Mouse (Mus musculus) bone marrow macrophage, adult 2 months (primary cell): ENCODE measurements at regions not wholly inside any gene's neighbourhood (a gene's known extent, or its start where the extent isn't known, plus 50 kb on each side); places are given as distances from the start of the nearest gene placed in this dataset.

ENCODE experiments used
- CTCF ChIP-seq: IDR thresholded peaks from 2 replicates; pipeline ENCODE4 v1.5.1; 2012; ENCODE audit warnings: low read depth, mild to moderate bottlenecking, low read length, moderate library complexity
- POLR2A ChIP-seq: IDR thresholded peaks from 2 replicates; pipeline ENCODE4 v1.6.1; 2012; ENCODE audit warnings: mild to moderate bottlenecking, low read depth, low read length, borderline replicate concordance

GRCm38 (mm10) chr6:135646177-135646576 is 283.8 kb downstream of the Emp1 start:
- TF ChIP-seq CTCF (no peak), POLR2A (no peak)
